Mouse (Mus musculus) thymus, adult 2 months (tissue): ENCODE results near the gene Kcnh1. TPM values are rescaled to one million over a fixed set of nuclear protein-coding genes. Genes with fewer than 3 reads are reported as not detected.

Experiments
- DNase-seq: peaks from one replicate; pipeline ENCODE4 v3.0.0; 2021
- H3K27ac ChIP-seq: fragments of 200-500 bp; 2 replicates; pipeline ENCODE4 v1.5.1; 2012; ENCODE audit warnings: low read length, control low read depth; ENCODE audit not compliant: control insufficient read depth, insufficient read depth
- H3K27me3 ChIP-seq: fragments of 200-500 bp; 2 replicates; pipeline ENCODE4 v1.6.1; 2012; ENCODE audit warnings: mild to moderate bottlenecking, low read length, moderate library complexity, mixed read lengths; ENCODE audit not compliant: control insufficient read depth, insufficient read depth
- H3K36me3 ChIP-seq: fragments of 200-500 bp; 2 replicates; pipeline ENCODE4 v1.6.1; 2012; ENCODE audit warnings: mild to moderate bottlenecking, low read length, moderate library complexity; ENCODE audit not compliant: control insufficient read depth, insufficient read depth
- H3K4me1 ChIP-seq: fragments of 200-500 bp; replicated peaks from 2 replicates; pipeline ENCODE4 v1.6.1; 2012; ENCODE audit warnings: low read length; ENCODE audit not compliant: control insufficient read depth, insufficient read depth
- H3K4me3 ChIP-seq: fragments of 200-500 bp; 2 replicates; pipeline ENCODE4 v1.5.1; 2012; ENCODE audit warnings: mild to moderate bottlenecking, low read length, control low read depth, moderate library complexity; ENCODE audit not compliant: control insufficient read depth, insufficient read depth
- CTCF ChIP-seq: fragments of 200-500 bp; IDR thresholded peaks from 2 replicates; pipeline ENCODE4 v1.5.1; 2012; ENCODE audit warnings: mild to moderate bottlenecking, control low read depth, low read length, moderate library complexity, borderline replicate concordance; ENCODE audit not compliant: control insufficient read depth, poor library complexity, insufficient read depth; ENCODE audit errors: extremely low read depth
- POLR2A ChIP-seq: fragments of 200-500 bp; IDR thresholded peaks from 2 replicates; pipeline ENCODE4 v1.6.1; 2012; ENCODE audit warnings: mild to moderate bottlenecking, low read length, control low read depth, moderate library complexity; ENCODE audit not compliant: control insufficient read depth, poor library complexity, insufficient read depth; ENCODE audit errors: extremely low read depth
- WGBS: fragments of 180-500 bp; shearing (Covaris S2); methylation state at CpG from one replicate; pipeline ENCODE4 v1.1.7; 2018; 5-methylcytosine and 5-hydroxymethylcytosine counted together
- polyA plus RNA-seq: library from polyadenylated mRNA; depleted of rRNA; stranded (reverse); fragments of >200 nt; gene quantifications from 2 replicates; pipeline ENCODE4 v1.2.3, GENCODE M21; 2012

The Kcnh1 gene
- polyA plus RNA-seq, 1 experiment: 1.0 TPM

GRCm38 (mm10) chr1:192327052-192327451, 136.5 kb downstream of the Kcnh1 start:
- Histone ChIP-seq H3K4me1 (no peaks in the 10 kb centered on the region), H3K27me3 (no peaks in the 10 kb centered on the region), H3K27ac (no peak overlapping the region), H3K4me3 (no peak overlapping the region), H3K36me3 (no peaks in the 10 kb centered on the region)
- WGBS: 93% methylated on average over 8 of the region's 8 CpGs
- DNase-seq: no peak
- TF ChIP-seq POLR2A: no peak
- TF ChIP-seq CTCF: no peak

GRCm38 (mm10) chr1:192331207-192331606, 140.6 kb downstream of the Kcnh1 start:
- no peak for DNase-seq
- 87% methylated on average over 6 of the region's 6 CpGs for WGBS
- Histone ChIP-seq H3K27ac (no peak overlapping the region), H3K4me3 (no peak overlapping the region), H3K4me1 (no peaks in the 10 kb centered on the region), H3K27me3 (no peaks in the 10 kb centered on the region), H3K36me3 (no peaks in the 10 kb centered on the region)
- TF ChIP-seq POLR2A (no peak), CTCF (no peak)

- Histone ChIP-seq H3K36me3 (no peaks in the 10 kb centered on the region), H3K27ac (no peak overlapping the region), H3K27me3 (no peaks in the 10 kb centered on the region), H3K4me1 (no peaks in the 10 kb centered on the region), H3K4me3 (no peak overlapping the region)
- no peak for TF ChIP-seq CTCF
- no peak for TF ChIP-seq POLR2A
- 90% methylated on average over 5 of the region's 5 CpGs for WGBS
- no peak for DNase-seq
Observed at GRCm38 (mm10) chr1:192336029-192336428, 145.5 kb downstream of the Kcnh1 start.

GRCm38 (mm10) chr1:192339361-192340077, 148.9 kb downstream of the Kcnh1 start:
- no peaks in the 10 kb centered on the region for H3K36me3 ChIP-seq
- 80% methylated on average over 9 of the region's 9 CpGs for WGBS

GRCm38 (mm10) chr1:192341774-192342173, 151.2 kb downstream of the Kcnh1 start:
- TF ChIP-seq POLR2A: no peak
- no peak for TF ChIP-seq CTCF
- H3K4me3 ChIP-seq: no peak overlapping the region
- H3K27me3 ChIP-seq: no peaks in the 10 kb centered on the region
- H3K27ac ChIP-seq: no peak overlapping the region
- DNase-seq: no peak
- WGBS: 90% methylated on average over 4 of the region's 4 CpGs
- no peaks in the 10 kb centered on the region for H3K36me3 ChIP-seq
- no peaks in the 10 kb centered on the region for H3K4me1 ChIP-seq

More at GRCm38 (mm10) chr1:192339361-192340077, 148.9 kb downstream of the Kcnh1 start:
- DNase-seq: no peak
- no peak overlapping the region for H3K27ac ChIP-seq
- no peaks in the 10 kb centered on the region for H3K27me3 ChIP-seq
- no peaks in the 10 kb centered on the region for H3K4me1 ChIP-seq
- no peak overlapping the region for H3K4me3 ChIP-seq
- no peak for TF ChIP-seq POLR2A
- TF ChIP-seq CTCF: no peak

GRCm38 (mm10) chr1:192343996-192344395, 153.4 kb downstream of the Kcnh1 start:
- Histone ChIP-seq H3K27ac (no peak overlapping the region), H3K4me3 (no peak overlapping the region), H3K27me3 (no peaks in the 10 kb centered on the region), H3K36me3 (no peaks in the 10 kb centered on the region), H3K4me1 (no peaks in the 10 kb centered on the region)
- no peak for DNase-seq
- WGBS: 93% methylated on average over 4 of the region's 4 CpGs
- TF ChIP-seq POLR2A (no peak), CTCF (no peak)
